In genomic region chr1:133882283-133883217, GRCm38 (mm10) we compare ENCODE assay signal across 14 mouse cellular contexts. TPM values are rescaled to one million over a fixed set of nuclear protein-coding genes. Genes with fewer than 3 reads are reported as not detected.
DNase-seq lines count a peak whose midpoint lies in the region; ATAC-seq and TF ChIP-seq lines count a peak whose summit lies in the region.
"Had no signal": no experiment of that assay in that cellular context is flagged by ENCODE, and none has a peak within 500 bp of the region (broad histone marks: within the 10 kb centered on the region; RNA-seq: fewer than 3 reads in every experiment).

No protein-coding gene starts in this region.

- no peaks in the 10 kb centered on the region for H3K9me3 ChIP-seq in liver, postnatal 0 days (ENCODE audit: low read length)
- H3K9me3 ChIP-seq: embryonic facial prominence, embryonic 12.5 days had no signal

- ATAC-seq in liver, postnatal 0 days: peak; percentile 91
- ATAC-seq: Patski had no signal

- no peaks in the 10 kb centered on the region for H3K36me3 ChIP-seq in liver, postnatal 0 days (replicated peaks; ENCODE audit: insufficient read depth, low read length)
- H3K36me3 ChIP-seq: embryonic facial prominence, embryonic 12.5 days had no signal

- peaks cover 49% of the 10 kb centered on the region for H3K4me1 ChIP-seq in liver, postnatal 0 days (ENCODE audit: insufficient read depth)

- H3K27me3 ChIP-seq in liver, postnatal 0 days (ENCODE audit: insufficient read depth, low read length): no peaks in the 10 kb centered on the region
- H3K27me3 ChIP-seq: Patski had no signal

- 51% methylated on average over 11 of the region's 11 CpGs for WGBS in liver, postnatal 0 days (ENCODE audit: insufficient replicate concordance)

- no peak for TF ChIP-seq CTCF in liver, postnatal 0 days (IDR thresholded peaks at IDR 0.05; ENCODE audit: low read depth)

- H3K4me3 ChIP-seq in liver, postnatal 0 days (ENCODE audit: low read depth, low read length): no peak overlapping the region
- H3K4me3 ChIP-seq: embryonic facial prominence, embryonic 12.5 days had no signal

- H3K4me2 ChIP-seq in liver, postnatal 0 days (ENCODE audit: low read depth, low read length): no peak overlapping the region; the same call in 1 of the 2 replicates
- H3K4me2 ChIP-seq: embryonic facial prominence, embryonic 12.5 days; lung, embryonic 14.5 days had no signal

- TF ChIP-seq EP300 in liver, postnatal 0 days (IDR thresholded peaks at IDR 0.05; ENCODE audit: low read depth): no peak

- H3K27ac ChIP-seq in liver, postnatal 0 days (ENCODE audit: low read depth): peak overlapping the region; percentile 67
- H3K27ac ChIP-seq: embryonic facial prominence, embryonic 12.5 days had no signal

- H3K9ac ChIP-seq in liver, postnatal 0 days (replicated peaks): no peak overlapping the region
- H3K9ac ChIP-seq: embryonic facial prominence, embryonic 12.5 days; lung, embryonic 14.5 days had no signal

- peak; percentile 49 for DNase-seq in cerebellum, adult 11-12 months
- DNase-seq in cerebellum, postnatal 4 days (ENCODE audit: low spot score in 2 of 2): no peak
- DNase-seq in kidney, adult 18-20 months: peak; percentile 33
- no peak for DNase-seq in kidney, postnatal 4 days
- peak; percentile 18 for DNase-seq in kidney, adult 9 months
- DNase-seq in liver, postnatal 0 days: peak; percentile 67
- no peak for DNase-seq in spleen, postnatal 14 days (ENCODE audit: low spot score in 2 of 2)
- no peak for DNase-seq in heart, postnatal 4 days
- DNase-seq: cerebellum, postnatal 14 days; heart, postnatal 14 days; lung, embryonic 14.5 days had no signal

RNA-seq across cellular contexts. Expression of gene Optc, which starts 25.2 kb away (rescaled TPM):
- 0.11 and 0.14 TPM in 2 replicates for polyA plus RNA-seq in liver, postnatal 0 days (2015; fragmentation: Nextera tagmentation; extraction: Ambion mirVana)
- total RNA-seq in heart, postnatal 4 days (2021): under 1 TPM; 0.16 to 0.29 TPM
- total RNA-seq: granulocyte monocyte progenitor cell, adult 5-6 weeks had no signal

RNA-seq across cellular contexts. Expression of gene Prelp, which starts 38.7 kb away (rescaled TPM):
- polyA plus RNA-seq in liver, postnatal 0 days (2015; fragmentation: Nextera tagmentation; extraction: Ambion mirVana): 5.5 and 6.3 TPM in 2 replicates
- total RNA-seq in heart, postnatal 4 days (2021): 10 to 100 TPM; 14.5 to 15.0 TPM
- total RNA-seq: granulocyte monocyte progenitor cell, adult 5-6 weeks had no signal

Comparison
In these comparisons a context has a peak if more than half of its experiments do, and no peak if none do; other contexts are left out.
1. DNase-seq: peak in cerebellum, adult 11-12 months (single experiment), kidney, adult 18-20 months (single experiment), kidney, adult 9 months (single experiment) and liver, postnatal 0 days (single experiment); none in cerebellum, postnatal 4 days (0 of 2), kidney, postnatal 4 days (0 of 2), spleen, postnatal 14 days (0 of 2) and heart, postnatal 4 days (single experiment).